Mouse (Mus musculus) myocyte (in vitro differentiated cells): ENCODE data around the gene Cmtm4.

Experiments
- CEBPB ChIP-seq: IDR thresholded peaks from 2 replicates; pipeline ENCODE4 v1.6.1; 2011; ENCODE audit warnings: mild to moderate bottlenecking, moderate library complexity; ENCODE audit not compliant: poor library complexity, insufficient read depth, severe bottlenecking
- E2F4 ChIP-seq: IDR thresholded peaks from one replicate; pipeline ENCODE4 v1.6.1; 2011; ENCODE audit warnings: mild to moderate bottlenecking, control low read depth, moderate library complexity; ENCODE audit not compliant: insufficient read depth
- MAX ChIP-seq: IDR thresholded peaks from one replicate; pipeline ENCODE4 v1.6.1; 2011; ENCODE audit warnings: low read depth, mild to moderate bottlenecking, control low read depth
- MYOD1 ChIP-seq, 3 experiments: IDR thresholded peaks; one replicate each; pipeline ENCODE4 v1.6.1; 2011; ENCODE audit warnings: control low read depth in 2 of 3, low read depth in 2 of 3, mild to moderate bottlenecking in 2 of 3, moderate library complexity in 1 of 3; ENCODE audit not compliant: insufficient read length in 2 of 3, control insufficient read depth in 1 of 3
- MYOG ChIP-seq, 3 experiments: IDR thresholded peaks; one replicate each; pipeline ENCODE4 v1.6.1; 2011; ENCODE audit warnings: control low read depth in 2 of 3, low read depth in 2 of 3, mild to moderate bottlenecking in 2 of 3; ENCODE audit not compliant: insufficient read length in 2 of 3, control insufficient read depth in 1 of 3, insufficient read depth in 1 of 3
- POLR2A ChIP-seq: IDR thresholded peaks from one replicate; pipeline ENCODE4 v1.6.1; 2011; ENCODE audit warnings: low read depth, mild to moderate bottlenecking, control low read depth, moderate library complexity; ENCODE audit not compliant: insufficient read length
- POLR2AphosphoS2 ChIP-seq: IDR thresholded peaks from one replicate; pipeline ENCODE4 v1.6.1; 2011; ENCODE audit warnings: low read depth, control low read depth; ENCODE audit not compliant: insufficient read length
- REST ChIP-seq: IDR thresholded peaks from one replicate; pipeline ENCODE4 v1.6.1; 2011; ENCODE audit warnings: mild to moderate bottlenecking, control low read depth, moderate library complexity; ENCODE audit not compliant: insufficient read depth, insufficient read length
- SRF ChIP-seq: IDR thresholded peaks from one replicate; pipeline ENCODE4 v1.6.1; 2011; ENCODE audit warnings: low read depth; ENCODE audit not compliant: control insufficient read depth, insufficient read length
- TCF12 ChIP-seq: IDR thresholded peaks from one replicate; pipeline ENCODE4 v1.6.1; 2011; ENCODE audit warnings: mild to moderate bottlenecking, control low read depth; ENCODE audit not compliant: poor library complexity, insufficient read depth, severe bottlenecking
- TCF3 ChIP-seq: IDR thresholded peaks from one replicate; pipeline ENCODE4 v1.6.1; 2011; ENCODE audit warnings: low read depth, control low read depth; ENCODE audit not compliant: insufficient read length
- USF1 ChIP-seq: IDR thresholded peaks from one replicate; pipeline ENCODE4 v1.6.1; 2011; ENCODE audit warnings: low read depth, mild to moderate bottlenecking, control low read depth, moderate library complexity

- TF ChIP-seq POLR2A: no peak
- TF ChIP-seq CEBPB: no peak
- TF ChIP-seq SRF: no peak
- no peak for TF ChIP-seq MYOD1 (IDR thresholded peaks at IDR 0.05; ENCODE audit: control insufficient read depth in 1 of 3, insufficient read length in 2 of 3, low read depth in 2 of 3)
- no peak for TF ChIP-seq USF1
- TF ChIP-seq MYOG (IDR thresholded peaks at IDR 0.05; ENCODE audit: control insufficient read depth in 1 of 3, insufficient read depth in 1 of 3, insufficient read length in 2 of 3, low read depth in 2 of 3): no peak
- TF ChIP-seq E2F4: no peak
- no peak for TF ChIP-seq REST
- TF ChIP-seq TCF12: no peak
- TF ChIP-seq POLR2AphosphoS2: no peak
- TF ChIP-seq TCF3: no peak
- TF ChIP-seq MAX: no peak
Measured at GRCm38 (mm10) chr8:104379301-104379836, 16.2 kb downstream of the Cmtm4 start.
